Mouse (Mus musculus): ENCODE data around the gene Zfp28. TPM values are rescaled to one million over a fixed set of nuclear protein-coding genes. Genes with fewer than 3 reads are reported as not detected.

Gene Zfp28
- 10.3 TPM for polyA plus RNA-seq (2014; fragmentation: Illumina TruSeq; extraction: RNeasy Lipid Tissue Mini Kit (QIAGEN cat#74804); ENCODE audit: low read depth, low replicate concordance)

DNA sequence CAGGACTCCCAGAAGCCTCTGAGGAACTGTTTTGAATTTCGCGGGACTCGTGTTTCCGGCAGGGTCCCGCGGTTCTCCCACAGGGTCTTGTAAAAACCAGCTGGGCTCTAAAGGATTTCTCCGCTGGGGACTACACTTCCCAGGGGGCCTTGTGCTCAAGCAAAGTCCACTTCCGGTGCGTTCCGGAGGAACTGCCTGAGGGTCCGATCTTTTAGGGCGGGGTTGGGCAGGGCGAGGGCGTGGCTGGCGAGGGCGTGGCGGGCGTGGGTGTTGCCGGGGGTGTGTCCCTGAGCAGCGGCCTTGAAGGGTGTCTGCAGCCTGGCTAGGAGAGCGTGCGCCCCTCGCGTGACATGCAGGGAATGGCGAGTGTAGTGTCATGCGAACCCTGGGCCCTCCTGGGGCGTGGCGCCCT lies at the start of gene Zfp28:
TSS of gene Zfp28 (plus strand) at position 252 of the 412 bp plus-strand sequence.

DNA sequence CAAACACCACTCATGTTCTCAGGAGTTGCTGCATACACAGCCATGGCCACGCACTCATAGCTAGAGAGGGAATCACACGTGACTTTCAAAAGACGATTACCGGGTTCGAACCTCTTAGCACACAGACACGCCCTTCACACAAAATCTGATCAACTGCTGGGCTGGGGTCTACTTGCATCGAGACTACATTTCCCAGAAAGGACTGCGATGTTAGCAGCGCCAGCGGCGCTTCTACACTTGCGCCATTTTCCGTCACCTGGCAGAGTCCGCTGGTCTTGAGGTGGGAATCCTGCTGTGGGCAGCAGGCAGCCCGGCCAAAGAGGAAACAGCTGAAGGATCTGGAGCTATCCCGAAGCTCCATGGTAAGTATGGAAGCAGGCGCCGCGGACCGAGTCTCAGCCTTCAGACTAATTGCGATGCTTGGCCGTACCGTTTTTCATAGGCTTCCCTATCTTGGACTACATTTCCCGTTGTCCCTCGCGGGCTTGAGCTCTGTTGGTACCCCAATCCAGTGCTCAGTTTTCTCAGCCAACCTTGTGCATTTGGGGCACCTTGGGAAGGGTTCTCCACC lies 39.5 kb upstream of the Zfp28 start, which contains the start of gene Gm3854:
TSS of gene Gm3854 (plus strand) at position 259 of the 571 bp plus-strand sequence.

DNA sequence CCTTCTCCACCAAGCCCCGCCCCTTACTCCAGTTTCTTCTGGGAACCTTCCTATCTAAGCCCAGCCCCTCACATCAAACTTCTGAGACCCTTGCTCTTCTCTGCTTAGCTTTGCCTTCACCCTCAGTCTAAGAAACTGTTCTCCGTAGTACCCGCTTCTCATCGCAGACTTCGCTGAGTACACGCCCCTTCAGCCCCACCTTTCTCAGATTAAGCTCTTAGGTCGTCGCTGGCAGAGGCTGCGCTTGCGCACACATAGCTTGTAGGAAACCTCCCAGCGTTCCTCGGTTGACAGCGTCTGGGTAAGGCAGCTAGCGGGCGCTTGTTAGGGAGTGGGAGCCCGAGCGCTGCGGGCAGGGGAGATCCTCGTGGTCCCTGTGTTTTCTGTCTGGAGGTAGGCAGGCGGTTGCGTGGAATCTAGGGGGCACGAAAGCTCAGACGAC lies 20.0 kb upstream of the Zfp28 start, which contains the start of gene Zfp78:
TSS of gene Zfp78 (plus strand) at position 234 of the 442 bp plus-strand sequence.

DNA sequence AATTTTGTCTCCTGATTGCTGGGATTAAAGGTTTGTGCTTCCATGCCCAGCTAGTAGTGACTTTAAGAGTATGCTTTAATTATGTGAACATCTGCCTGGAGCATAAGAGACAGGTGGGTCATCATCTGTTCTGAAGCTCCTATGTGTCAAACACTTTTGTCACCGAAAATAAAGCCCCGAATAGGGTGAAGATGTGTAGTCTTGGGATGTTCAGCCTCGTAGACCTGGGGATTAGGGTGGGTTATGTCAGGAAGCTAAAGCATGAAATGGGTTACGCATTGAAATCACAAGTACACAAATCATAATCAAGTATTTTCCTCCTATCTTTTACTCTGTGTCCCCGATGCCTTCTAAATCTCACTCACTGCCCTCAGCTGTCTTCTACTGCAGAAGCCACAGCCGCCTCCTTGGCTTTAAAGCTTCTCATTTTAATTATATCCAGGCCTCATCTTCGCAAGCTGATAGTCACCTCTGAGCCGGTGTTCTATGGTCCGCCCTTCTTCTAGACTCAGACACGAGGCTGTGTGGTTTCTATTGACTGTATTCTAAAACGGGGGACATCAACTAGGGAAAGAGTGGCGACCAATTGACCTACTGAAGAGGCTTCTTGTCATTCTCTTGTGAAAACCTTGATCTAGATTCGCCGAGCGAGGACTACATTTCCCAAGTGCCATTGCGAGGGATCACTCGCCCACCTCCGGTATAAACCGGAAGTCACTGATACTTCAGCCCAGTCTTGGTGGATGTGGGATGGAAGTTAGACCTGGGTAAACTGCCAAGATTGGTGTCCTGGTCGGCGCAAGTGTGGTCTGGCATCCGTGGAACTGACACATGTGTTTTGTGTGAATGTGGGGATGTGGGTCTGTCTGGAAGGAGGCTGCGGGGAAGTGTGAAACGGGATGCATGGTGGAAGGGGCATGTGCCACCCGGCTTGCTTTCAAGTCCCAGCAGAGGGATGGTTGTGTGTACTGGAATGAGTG lies 15.2 kb downstream of the Zfp28 start, which contains the start of gene Smim17:
TSS of gene Smim17 (plus strand) at position 720 of the 980 bp plus-strand sequence.

DNA sequence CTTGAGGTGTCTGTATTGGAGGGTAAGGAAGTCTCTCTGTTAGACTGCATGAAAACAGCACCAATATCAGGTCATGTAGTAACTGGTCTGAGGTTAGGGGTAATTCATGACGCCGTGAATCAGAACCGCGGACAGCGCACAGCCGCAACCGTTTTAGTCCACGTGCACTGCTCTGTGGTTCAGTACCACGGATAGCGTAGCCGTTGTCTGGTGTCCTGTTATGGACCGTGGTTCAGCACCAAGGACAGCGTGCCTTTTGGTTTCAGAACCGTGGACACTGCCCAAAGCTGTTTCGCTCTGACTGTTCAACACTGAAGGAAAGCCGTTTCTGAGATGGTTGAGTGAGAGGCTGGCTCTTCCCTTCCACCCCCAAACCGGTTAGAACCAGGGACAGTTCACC lies 26.9 kb downstream of the Zfp28 start, which contains the start of gene Gm20715:
TSS of gene Gm20715 (plus strand) at position 235 of the 400 bp plus-strand sequence.

DNA sequence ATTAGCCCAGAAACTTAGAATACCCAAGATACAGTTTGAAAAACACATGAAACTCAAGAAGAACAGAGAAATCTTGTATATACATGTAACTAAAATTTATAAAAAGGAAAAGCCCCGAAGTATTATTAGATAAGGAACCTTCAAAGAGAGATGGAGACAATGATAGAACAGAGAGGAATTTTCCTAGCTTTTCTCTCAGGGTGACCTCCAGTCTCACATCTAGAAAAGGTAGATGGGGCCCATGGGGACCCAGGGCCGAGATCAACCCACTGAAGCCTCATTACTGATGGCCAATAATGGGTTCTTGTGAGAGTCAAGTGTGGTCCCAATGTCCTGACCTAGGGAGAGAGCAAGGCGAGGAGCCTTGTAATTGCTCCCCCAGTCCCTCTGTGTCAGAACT lies 55.3 kb downstream of the Zfp28 start, which contains the start of gene Olfr1344:
TSS of gene Olfr1344 (plus strand) at position 301 of the 400 bp plus-strand sequence.

Other genes starting within 250 kb of the Zfp28 start
- gene Zfp787, start 227.3 kb upstream of the Zfp28 start, polyA plus RNA-seq (2014; fragmentation: Illumina TruSeq; extraction: RNeasy Lipid Tissue Mini Kit (QIAGEN cat#74804); ENCODE audit: low read depth, low replicate concordance), result 5.1 TPM
- gene Zfp444, start 211.1 kb upstream of the Zfp28 start, polyA plus RNA-seq (2014; fragmentation: Illumina TruSeq; extraction: RNeasy Lipid Tissue Mini Kit (QIAGEN cat#74804); ENCODE audit: low read depth, low replicate concordance), result 7.1 TPM
- not detected for gene Galp, start 186.2 kb upstream of the Zfp28 start, polyA plus RNA-seq (2014; fragmentation: Illumina TruSeq; extraction: RNeasy Lipid Tissue Mini Kit (QIAGEN cat#74804); ENCODE audit: low read depth, low replicate concordance)
- gene Zscan5b, start 161.0 kb upstream of the Zfp28 start, polyA plus RNA-seq (2014; fragmentation: Illumina TruSeq; extraction: RNeasy Lipid Tissue Mini Kit (QIAGEN cat#74804); ENCODE audit: low read depth, low replicate concordance), result not detected
- not detected for gene Epp13, start 130.6 kb upstream of the Zfp28 start, polyA plus RNA-seq (2014; fragmentation: Illumina TruSeq; extraction: RNeasy Lipid Tissue Mini Kit (QIAGEN cat#74804); ENCODE audit: low read depth, low replicate concordance)
- gene Zfp667, start 96.7 kb upstream of the Zfp28 start, polyA plus RNA-seq (2014; fragmentation: Illumina TruSeq; extraction: RNeasy Lipid Tissue Mini Kit (QIAGEN cat#74804); ENCODE audit: low read depth, low replicate concordance), result 23.6 TPM
- 10.8 TPM for gene Zfp583, start 52.0 kb upstream of the Zfp28 start, polyA plus RNA-seq (2014; fragmentation: Illumina TruSeq; extraction: RNeasy Lipid Tissue Mini Kit (QIAGEN cat#74804); ENCODE audit: low read depth, low replicate concordance)
- gene Gm3854, start 39.5 kb upstream of the Zfp28 start, polyA plus RNA-seq (2014; fragmentation: Illumina TruSeq; extraction: RNeasy Lipid Tissue Mini Kit (QIAGEN cat#74804); ENCODE audit: low read depth, low replicate concordance), result 0.17 TPM
- gene Zfp78, start 20.0 kb upstream of the Zfp28 start, polyA plus RNA-seq (2014; fragmentation: Illumina TruSeq; extraction: RNeasy Lipid Tissue Mini Kit (QIAGEN cat#74804); ENCODE audit: low read depth, low replicate concordance), result 5.9 TPM
- gene Smim17, start 15.4 kb downstream of the Zfp28 start, polyA plus RNA-seq (2014; fragmentation: Illumina TruSeq; extraction: RNeasy Lipid Tissue Mini Kit (QIAGEN cat#74804); ENCODE audit: low read depth, low replicate concordance), result 0.41 TPM
- gene Gm20715, start 27.0 kb downstream of the Zfp28 start, polyA plus RNA-seq (2014; fragmentation: Illumina TruSeq; extraction: RNeasy Lipid Tissue Mini Kit (QIAGEN cat#74804); ENCODE audit: low read depth, low replicate concordance), result not detected
- gene Olfr1344, start 55.4 kb downstream of the Zfp28 start, polyA plus RNA-seq (2014; fragmentation: Illumina TruSeq; extraction: RNeasy Lipid Tissue Mini Kit (QIAGEN cat#74804); ENCODE audit: low read depth, low replicate concordance), result not detected
- not detected for gene Olfr1336, start 72.9 kb downstream of the Zfp28 start, polyA plus RNA-seq (2014; fragmentation: Illumina TruSeq; extraction: RNeasy Lipid Tissue Mini Kit (QIAGEN cat#74804); ENCODE audit: low read depth, low replicate concordance)
- not detected for gene Olfr1346, start 83.8 kb downstream of the Zfp28 start, polyA plus RNA-seq (2014; fragmentation: Illumina TruSeq; extraction: RNeasy Lipid Tissue Mini Kit (QIAGEN cat#74804); ENCODE audit: low read depth, low replicate concordance)
- gene Olfr5, start 103.6 kb downstream of the Zfp28 start, polyA plus RNA-seq (2014; fragmentation: Illumina TruSeq; extraction: RNeasy Lipid Tissue Mini Kit (QIAGEN cat#74804); ENCODE audit: low read depth, low replicate concordance), result not detected
- not detected for gene Olfr1347, start 116.5 kb downstream of the Zfp28 start, polyA plus RNA-seq (2014; fragmentation: Illumina TruSeq; extraction: RNeasy Lipid Tissue Mini Kit (QIAGEN cat#74804); ENCODE audit: low read depth, low replicate concordance)
- gene Olfr1348, start 125.5 kb downstream of the Zfp28 start, polyA plus RNA-seq (2014; fragmentation: Illumina TruSeq; extraction: RNeasy Lipid Tissue Mini Kit (QIAGEN cat#74804); ENCODE audit: low read depth, low replicate concordance), result not detected
- not detected for gene Olfr1349, start 139.7 kb downstream of the Zfp28 start, polyA plus RNA-seq (2014; fragmentation: Illumina TruSeq; extraction: RNeasy Lipid Tissue Mini Kit (QIAGEN cat#74804); ENCODE audit: low read depth, low replicate concordance)
- gene Olfr1350, start 181.5 kb downstream of the Zfp28 start, polyA plus RNA-seq (2014; fragmentation: Illumina TruSeq; extraction: RNeasy Lipid Tissue Mini Kit (QIAGEN cat#74804); ENCODE audit: low read depth, low replicate concordance), result not detected